Mouse (Mus musculus) hindbrain, embryonic 16.5 days (tissue): ENCODE data around the gene Odf3l1. TPM values are rescaled to one million over a fixed set of nuclear protein-coding genes. Genes with fewer than 3 reads are reported as not detected.
"Not testable (repeated sequence)": the region's sequence is repeated elsewhere in the genome, so short reads cannot be mapped to it uniquely, and the experiment has no call there.

ENCODE experiments used
- ATAC-seq: fragments of 200-750 bp; cut with Nextera tagmentation; 2 replicates; pipeline ENCODE4 v1.8.0; 2017; ENCODE audit warnings: moderate TSS enrichment, moderate library complexity
- H3K27ac ChIP-seq: fragments of 300-500 bp; sonication (generic); 2 replicates; pipeline ENCODE4 v1.5.1; 2014; ENCODE audit warnings: low read depth, mild to moderate bottlenecking, control low read depth, low read length, moderate library complexity
- H3K27me3 ChIP-seq: fragments of 300-500 bp; sonication (generic); replicated peaks from 2 replicates; pipeline ENCODE4 v1.6.1; 2014; ENCODE audit warnings: low read length; ENCODE audit not compliant: control insufficient read depth, insufficient read depth
- H3K36me3 ChIP-seq: fragments of 300-500 bp; sonication (generic); 2 replicates; pipeline ENCODE4 v1.6.1; 2014; ENCODE audit warnings: mild to moderate bottlenecking, low read length, moderate library complexity, mixed read lengths; ENCODE audit not compliant: control insufficient read depth, insufficient read depth
- H3K4me1 ChIP-seq: fragments of 300-500 bp; sonication (generic); 2 replicates; pipeline ENCODE4 v1.6.1; 2014; ENCODE audit warnings: low read depth, low read length; ENCODE audit not compliant: control insufficient read depth, insufficient read depth
- H3K4me2 ChIP-seq: fragments of 300-500 bp; sonication (generic); 2 replicates; pipeline ENCODE4 v1.6.1; 2014; ENCODE audit warnings: mild to moderate bottlenecking, low read length, control low read depth, moderate library complexity
- H3K4me3 ChIP-seq: fragments of 300-500 bp; sonication (generic); 2 replicates; pipeline ENCODE4 v1.5.1; 2014; ENCODE audit warnings: mild to moderate bottlenecking, low read length, control low read depth, moderate library complexity
- H3K9ac ChIP-seq: fragments of 300-500 bp; sonication (generic); 2 replicates; pipeline ENCODE4 v1.6.1; 2014; ENCODE audit warnings: low read depth, mild to moderate bottlenecking, control low read depth, low read length, moderate library complexity
- H3K9me3 ChIP-seq: fragments of 300-500 bp; sonication (generic); 2 replicates; pipeline ENCODE4 v1.6.1; 2014; ENCODE audit warnings: mild to moderate bottlenecking, low read length, moderate library complexity; ENCODE audit not compliant: control insufficient read depth
- WGBS: fragments of 180-500 bp; shearing (Covaris S2); extraction: QIAGEN DNeasy Blood & Tissue Kit; methylation state at CpG from one replicate; pipeline ENCODE4 v1.1.7; 2014; 5-methylcytosine and 5-hydroxymethylcytosine counted together
- polyA plus RNA-seq: library from polyadenylated mRNA; unstranded; fragments of >200 nt; fragmentation: Nextera tagmentation; extraction: Ambion mirVana; gene quantifications from 2 replicates; pipeline ENCODE4 v1.2.1, GENCODE M21; 2015

Odf3l1 gene
- polyA plus RNA-seq, result 0.20 TPM in 1 of 2 replicates, not detected in the other

DNA sequence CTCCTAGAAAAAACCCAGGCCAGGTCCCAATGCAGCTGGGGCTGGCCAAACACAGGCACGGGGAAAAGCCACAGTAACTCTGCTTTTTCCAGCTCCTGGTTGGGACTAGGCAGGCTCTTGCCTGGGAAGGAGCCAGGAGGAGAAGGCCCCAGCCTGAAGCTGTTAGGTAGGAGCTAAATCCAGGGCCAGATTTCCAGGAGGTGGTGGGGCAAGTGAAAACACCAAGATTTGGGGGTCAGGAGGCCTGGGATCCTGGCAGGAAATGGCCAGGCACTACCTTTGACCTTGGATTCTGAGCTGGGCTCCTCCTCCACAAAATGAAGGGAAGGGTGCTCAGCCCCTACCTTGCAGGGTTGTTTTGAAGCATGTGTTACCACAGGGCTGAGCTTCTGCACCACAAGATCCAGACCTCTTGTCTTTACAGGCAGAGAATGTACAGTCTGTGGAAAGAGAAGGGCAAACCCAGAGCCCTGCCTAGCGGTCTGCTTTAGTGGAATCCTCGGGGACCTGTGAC lies at the start of gene Odf3l1:
Odf3l1 (minus strand) TSS at position 464 of the 514 bp plus-strand sequence.
- Histone ChIP-seq H3K4me2 (peak within 1 kb of the TSS; percentile 55), H3K9ac (peak within 1 kb of the TSS; percentile 51), H3K27me3 (peaks cover 13% of the 10 kb centered on the region), H3K27ac (no peak within 1 kb of the TSS), H3K9me3 (no peaks in the 10 kb centered on the region), H3K4me3 (peak within 1 kb of the TSS; percentile 39), H3K4me1 (peaks cover 16% of the 10 kb centered on the region), H3K36me3 (no peaks in the 10 kb centered on the region)
- WGBS, result 38% methylated on average over 3 of the region's 3 CpGs
- ATAC-seq, result no peak

DNA sequence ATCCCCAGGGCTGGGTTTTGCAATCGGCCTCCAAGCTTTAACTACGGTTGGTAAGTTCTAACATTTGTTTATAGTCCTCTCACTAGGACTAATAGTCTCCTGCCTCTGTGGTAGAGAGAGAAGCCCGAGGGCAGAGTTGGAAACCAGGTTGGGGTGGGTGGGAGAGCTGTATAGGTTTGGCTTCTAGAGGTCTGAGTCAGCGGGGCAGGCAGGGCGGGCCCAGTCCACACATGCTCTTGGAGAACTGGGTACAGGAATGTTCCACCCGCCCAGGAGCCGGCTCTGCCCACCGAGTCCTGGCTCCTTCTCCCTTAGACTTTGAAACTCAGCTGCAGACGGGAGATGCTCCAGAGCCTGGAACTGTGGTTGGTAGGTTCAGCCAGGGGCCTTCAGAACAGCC lies 49.5 kb upstream of the Odf3l1 start:
- Histone ChIP-seq H3K4me1 (no peaks in the 10 kb centered on the region), H3K4me2 (no peak overlapping the region), H3K36me3 (no peaks in the 10 kb centered on the region), H3K27me3 (no peaks in the 10 kb centered on the region), H3K9me3 (no peaks in the 10 kb centered on the region), H3K4me3 (no peak overlapping the region), H3K9ac (no peak overlapping the region), H3K27ac (no peak overlapping the region)
- WGBS, result 91% methylated on average over 9 of the region's 9 CpGs
- no peak for ATAC-seq

- Histone ChIP-seq H3K27me3 (no peaks in the 10 kb centered on the region), H3K9me3 (no peaks in the 10 kb centered on the region), H3K4me2 (no peak overlapping the region), H3K36me3 (no peaks in the 10 kb centered on the region), H3K4me3 (no peak overlapping the region), H3K9ac (no peak overlapping the region), H3K4me1 (no peaks in the 10 kb centered on the region), H3K27ac (no peak overlapping the region)
- WGBS, result 59% methylated on average over 1 of the region's 1 CpGs
- ATAC-seq, result no peak
Observed at GRCm38 (mm10) chr9:56911017-56911416, 46.5 kb upstream of the Odf3l1 start.

- H3K4me1 ChIP-seq, H3K36me3 ChIP-seq, H3K9ac ChIP-seq, H3K9me3 ChIP-seq, H3K27me3 ChIP-seq, H3K27ac ChIP-seq, H3K4me2 ChIP-seq, ATAC-seq, H3K4me3 ChIP-seq: not testable (repeated sequence)
- 48% methylated on average over 4 of the region's 4 CpGs for WGBS
Observed at GRCm38 (mm10) chr9:56909991-56910390, 45.5 kb upstream of the Odf3l1 start.

GRCm38 (mm10) chr9:56907549-56907948 lies 43.1 kb upstream of the Odf3l1 start:
- no peaks in the 10 kb centered on the region for H3K36me3 ChIP-seq

DNA sequence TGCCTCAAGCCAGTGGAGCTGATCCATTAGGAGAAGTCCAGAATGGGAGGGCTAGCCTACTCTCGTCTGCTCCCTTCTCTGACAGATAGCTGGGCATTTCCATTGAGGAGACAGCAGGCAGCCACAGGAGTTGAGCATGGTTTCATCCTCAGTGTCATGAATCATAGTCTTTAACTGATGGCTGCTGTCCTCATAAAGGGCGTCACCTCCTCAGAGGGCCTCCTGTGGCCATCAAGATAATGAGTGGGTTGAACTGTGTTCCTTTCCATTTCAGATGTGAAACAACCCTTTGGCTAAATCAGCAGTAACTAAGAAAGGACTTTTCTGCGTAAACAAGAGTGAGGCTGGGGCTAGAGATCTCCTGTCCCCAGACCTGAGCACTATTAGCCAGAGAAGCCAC lies 39.2 kb upstream of the Odf3l1 start:
- Histone ChIP-seq H3K4me2 (no peak overlapping the region), H3K27me3 (no peaks in the 10 kb centered on the region), H3K4me3 (no peak overlapping the region), H3K36me3 (no peaks in the 10 kb centered on the region), H3K4me1 (no peaks in the 10 kb centered on the region), H3K27ac (no peak overlapping the region), H3K9ac (no peak overlapping the region), H3K9me3 (no peaks in the 10 kb centered on the region)
- ATAC-seq, result no peak
- 79% methylated on average over 3 of the region's 3 CpGs for WGBS

More at GRCm38 (mm10) chr9:56907549-56907948, 43.1 kb upstream of the Odf3l1 start:
- ATAC-seq, result no peak
- Histone ChIP-seq H3K4me3 (no peak overlapping the region), H3K27ac (no peak overlapping the region), H3K9ac (no peak overlapping the region), H3K27me3 (no peaks in the 10 kb centered on the region), H3K4me2 (no peak overlapping the region), H3K9me3 (no peaks in the 10 kb centered on the region), H3K4me1 (no peaks in the 10 kb centered on the region)
- WGBS, result 92% methylated on average over 9 of the region's 9 CpGs

GRCm38 (mm10) chr9:56901187-56901586 lies 36.7 kb upstream of the Odf3l1 start:
- H3K27me3 ChIP-seq, result no peaks in the 10 kb centered on the region
- 73% methylated on average over 8 of the region's 8 CpGs for WGBS
- no peak overlapping the region for H3K9ac ChIP-seq
- no peak overlapping the region for H3K4me3 ChIP-seq
- H3K27ac ChIP-seq, result no peak overlapping the region
- no peaks in the 10 kb centered on the region for H3K36me3 ChIP-seq
- ATAC-seq, result no peak
- H3K4me1 ChIP-seq, result no peaks in the 10 kb centered on the region
- H3K9me3 ChIP-seq, result no peaks in the 10 kb centered on the region
- H3K4me2 ChIP-seq, result no peak overlapping the region

- Histone ChIP-seq H3K36me3 (no peaks in the 10 kb centered on the region), H3K4me3 (no peak overlapping the region), H3K4me1 (no peaks in the 10 kb centered on the region), H3K27me3 (no peaks in the 10 kb centered on the region), H3K27ac (no peak overlapping the region), H3K4me2 (no peak overlapping the region), H3K9me3 (no peaks in the 10 kb centered on the region), H3K9ac (no peak overlapping the region)
- no peak for ATAC-seq
- 76% methylated on average over 9 of the region's 9 CpGs for WGBS
Observed at GRCm38 (mm10) chr9:56900571-56900970, 36.1 kb upstream of the Odf3l1 start.

DNA sequence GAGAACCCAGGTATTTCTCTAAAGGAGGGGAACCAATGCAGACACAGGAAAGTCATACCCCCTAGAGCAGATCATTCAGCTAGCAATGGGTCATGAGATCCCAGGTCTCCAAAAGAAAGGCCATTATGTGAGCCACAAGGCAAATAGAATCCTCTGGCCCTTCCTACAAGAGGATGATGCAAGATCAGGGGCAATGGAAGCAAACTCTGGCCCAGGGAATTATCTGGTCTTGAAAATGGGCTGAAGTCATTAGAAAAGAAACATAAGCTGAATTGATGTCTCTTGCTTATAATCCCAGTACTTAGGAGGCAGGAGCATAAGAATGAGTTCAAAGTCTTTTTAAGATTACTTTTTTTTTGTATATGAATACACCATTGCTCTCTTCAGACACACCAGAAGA lies 35.6 kb upstream of the Odf3l1 start:
- no peak for ATAC-seq

DNA sequence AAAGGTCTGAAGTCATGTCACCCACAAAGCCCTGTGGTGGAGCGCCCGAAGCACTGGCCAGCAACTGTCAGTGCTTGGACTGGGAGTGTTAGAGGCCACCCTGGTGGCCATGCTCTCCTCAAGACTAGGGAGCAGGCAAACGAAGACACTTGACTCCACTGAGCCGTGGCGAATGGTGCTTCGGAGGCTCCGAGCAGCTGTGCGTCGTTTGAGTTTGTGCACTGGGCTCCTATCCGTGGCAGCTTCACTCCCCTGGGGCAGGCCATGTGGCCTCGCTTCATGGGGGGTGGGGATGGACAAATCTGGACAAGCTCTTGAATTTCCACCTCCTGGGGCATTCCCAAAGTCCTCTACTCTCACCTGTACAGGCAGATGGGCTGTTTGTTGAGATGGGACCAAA lies 34.9 kb upstream of the Odf3l1 start:
- Histone ChIP-seq H3K4me1 (no peaks in the 10 kb centered on the region), H3K9ac (no peak overlapping the region), H3K4me3 (no peak overlapping the region), H3K36me3 (no peaks in the 10 kb centered on the region), H3K27ac (no peak overlapping the region), H3K27me3 (no peaks in the 10 kb centered on the region), H3K9me3 (no peaks in the 10 kb centered on the region), H3K4me2 (no peak overlapping the region)
- WGBS, result 66% methylated on average over 11 of the region's 11 CpGs
- no peak for ATAC-seq

More for the DNA sequence above, 35.6 kb upstream of the Odf3l1 start:
- Histone ChIP-seq H3K4me3 (no peak overlapping the region), H3K9ac (no peak overlapping the region), H3K4me1 (no peaks in the 10 kb centered on the region), H3K4me2 (no peak overlapping the region), H3K9me3 (no peaks in the 10 kb centered on the region), H3K27ac (no peak overlapping the region), H3K36me3 (no peaks in the 10 kb centered on the region), H3K27me3 (no peaks in the 10 kb centered on the region)
